Mouse (Mus musculus): ENCODE results near the gene Dhcr7. TPM values are rescaled to one million over a fixed set of nuclear protein-coding genes. Genes with fewer than 3 reads are reported as not detected.

Dhcr7 gene
- polyA plus RNA-seq, 1 experiment: 21.8 TPM

GRCm38 (mm10) chr7:143801195-143802065 lies 21.5 kb upstream of the Dhcr7 start:
- Histone ChIP-seq H3K4me3 (ENCODE audit: insufficient read depth, low read length) (no peak overlapping the region), H3K27ac (ENCODE audit: insufficient read depth, low read depth, low read length) (no peak overlapping the region), H3K4me1 (ENCODE audit: control insufficient read depth, insufficient read depth, low read length) (no peaks in the 10 kb centered on the region)
- no peak for TF ChIP-seq CTCF (IDR thresholded peaks at IDR 0.05; ENCODE audit: low read depth, low read length)

- no peak for TF ChIP-seq POLR2A (IDR thresholded peaks at IDR 0.05; ENCODE audit: borderline replicate concordance, low read depth, low read length)
- TF ChIP-seq CTCF (IDR thresholded peaks at IDR 0.05; ENCODE audit: low read depth, low read length): no peak
- Histone ChIP-seq H3K27ac (ENCODE audit: insufficient read depth, low read depth, low read length) (no peak overlapping the region), H3K4me1 (ENCODE audit: control insufficient read depth, insufficient read depth, low read length) (no peaks in the 10 kb centered on the region), H3K4me3 (ENCODE audit: insufficient read depth, low read length) (no peak overlapping the region)
These were observed 17.7 kb upstream of the Dhcr7 start for GRCm38 (mm10) chr7:143805199-143805624.

GRCm38 (mm10) chr7:143808909-143809308 lies 14.0 kb upstream of the Dhcr7 start:
- Histone ChIP-seq H3K27ac (ENCODE audit: insufficient read depth, low read depth, low read length) (no peak overlapping the region), H3K4me3 (ENCODE audit: insufficient read depth, low read length) (no peak overlapping the region), H3K4me1 (ENCODE audit: control insufficient read depth, insufficient read depth, low read length) (no peaks in the 10 kb centered on the region)
- TF ChIP-seq POLR2A (IDR thresholded peaks at IDR 0.05; ENCODE audit: borderline replicate concordance, low read depth, low read length) (no peak), CTCF (IDR thresholded peaks at IDR 0.05; ENCODE audit: low read depth, low read length) (no peak)

- peaks cover 12% of the 10 kb centered on the region for H3K4me1 ChIP-seq (ENCODE audit: control insufficient read depth, insufficient read depth, low read length)
- no peak overlapping the region for H3K4me3 ChIP-seq (ENCODE audit: insufficient read depth, low read length)
- TF ChIP-seq CTCF (IDR thresholded peaks at IDR 0.05; ENCODE audit: low read depth, low read length): no peak
- no peak for TF ChIP-seq POLR2A (IDR thresholded peaks at IDR 0.05; ENCODE audit: borderline replicate concordance, low read depth, low read length)
- no peak overlapping the region for H3K27ac ChIP-seq (ENCODE audit: insufficient read depth, low read depth, low read length)
These were observed 3.7 kb upstream of the Dhcr7 start for GRCm38 (mm10) chr7:143819201-143819600.

- H3K27ac ChIP-seq (ENCODE audit: insufficient read depth, low read depth, low read length): no peak overlapping the region
- H3K4me1 ChIP-seq (ENCODE audit: control insufficient read depth, insufficient read depth, low read length): peaks cover 12% of the 10 kb centered on the region
- TF ChIP-seq POLR2A (IDR thresholded peaks at IDR 0.05; ENCODE audit: borderline replicate concordance, low read depth, low read length) (no peak), CTCF (IDR thresholded peaks at IDR 0.05; ENCODE audit: low read depth, low read length) (no peak)
- H3K4me3 ChIP-seq (ENCODE audit: insufficient read depth, low read length): no peak overlapping the region
These were observed 1.7 kb upstream of the Dhcr7 start for GRCm38 (mm10) chr7:143821241-143821640.

GRCm38 (mm10) chr7:143823266-143823605 lies 291 bp downstream of the Dhcr7 start:
- TF ChIP-seq CTCF (IDR thresholded peaks at IDR 0.05; ENCODE audit: low read depth, low read length): no peak
- no peak for TF ChIP-seq POLR2A (IDR thresholded peaks at IDR 0.05; ENCODE audit: borderline replicate concordance, low read depth, low read length)
- peak overlapping the region; percentile 80 for H3K27ac ChIP-seq (ENCODE audit: insufficient read depth, low read depth, low read length)
- peaks cover 13% of the 10 kb centered on the region for H3K4me1 ChIP-seq (ENCODE audit: control insufficient read depth, insufficient read depth, low read length)
- peak overlapping the region; percentile 62 for H3K4me3 ChIP-seq (ENCODE audit: insufficient read depth, low read length)

- Histone ChIP-seq H3K4me1 (ENCODE audit: control insufficient read depth, insufficient read depth, low read length) (peaks cover 18% of the 10 kb centered on the region), H3K4me3 (ENCODE audit: insufficient read depth, low read length) (no peak overlapping the region), H3K27ac (ENCODE audit: insufficient read depth, low read depth, low read length) (no peak overlapping the region)
- TF ChIP-seq CTCF (IDR thresholded peaks at IDR 0.05; ENCODE audit: low read depth, low read length) (no peak), POLR2A (IDR thresholded peaks at IDR 0.05; ENCODE audit: borderline replicate concordance, low read depth, low read length) (no peak)
These were observed 4.0 kb downstream of the Dhcr7 start for GRCm38 (mm10) chr7:143826985-143827384.

GRCm38 (mm10) chr7:143829504-143830331 lies 6.8 kb downstream of the Dhcr7 start:
- peak; percentile 55; the same call in 1 of the 2 replicates for TF ChIP-seq CTCF (IDR thresholded peaks at IDR 0.05; ENCODE audit: low read depth, low read length)
- no peak for TF ChIP-seq POLR2A (IDR thresholded peaks at IDR 0.05; ENCODE audit: borderline replicate concordance, low read depth, low read length)
- Histone ChIP-seq H3K4me3 (ENCODE audit: insufficient read depth, low read length) (peak overlapping the region; percentile 86), H3K4me1 (ENCODE audit: control insufficient read depth, insufficient read depth, low read length) (peaks cover 23% of the 10 kb centered on the region), H3K27ac (ENCODE audit: insufficient read depth, low read depth, low read length) (peak overlapping the region; percentile 75)

- Histone ChIP-seq H3K4me1 (ENCODE audit: control insufficient read depth, insufficient read depth, low read length) (peaks cover 23% of the 10 kb centered on the region), H3K4me3 (ENCODE audit: insufficient read depth, low read length) (peak overlapping the region; percentile 71), H3K27ac (ENCODE audit: insufficient read depth, low read depth, low read length) (0 out of 2 replicates have a peak overlapping the region, but pooled peaks have one; percentile 6)
- no peak for TF ChIP-seq CTCF (IDR thresholded peaks at IDR 0.05; ENCODE audit: low read depth, low read length)
- TF ChIP-seq POLR2A (IDR thresholded peaks at IDR 0.05; ENCODE audit: borderline replicate concordance, low read depth, low read length): no peak
These were observed 7.5 kb downstream of the Dhcr7 start for GRCm38 (mm10) chr7:143830399-143830798.

GRCm38 (mm10) chr7:143832196-143832595 lies 9.3 kb downstream of the Dhcr7 start:
- Histone ChIP-seq H3K4me1 (ENCODE audit: control insufficient read depth, insufficient read depth, low read length) (peaks cover 21% of the 10 kb centered on the region), H3K27ac (ENCODE audit: insufficient read depth, low read depth, low read length) (peak overlapping the region; percentile 42), H3K4me3 (ENCODE audit: insufficient read depth, low read length) (peak overlapping the region; percentile 31)
- no peak for TF ChIP-seq POLR2A (IDR thresholded peaks at IDR 0.05; ENCODE audit: borderline replicate concordance, low read depth, low read length)
- no peak for TF ChIP-seq CTCF (IDR thresholded peaks at IDR 0.05; ENCODE audit: low read depth, low read length)
